Mouse (Mus musculus): Measurements from ENCODE around the gene Tuba1b. TPM values are rescaled to one million over a fixed set of nuclear protein-coding genes. Genes with fewer than 3 reads are reported as not detected.

The Tuba1b gene
- 132 to 163 TPM (median 139 TPM) in 4 replicates for total RNA-seq (2023)

DNA sequence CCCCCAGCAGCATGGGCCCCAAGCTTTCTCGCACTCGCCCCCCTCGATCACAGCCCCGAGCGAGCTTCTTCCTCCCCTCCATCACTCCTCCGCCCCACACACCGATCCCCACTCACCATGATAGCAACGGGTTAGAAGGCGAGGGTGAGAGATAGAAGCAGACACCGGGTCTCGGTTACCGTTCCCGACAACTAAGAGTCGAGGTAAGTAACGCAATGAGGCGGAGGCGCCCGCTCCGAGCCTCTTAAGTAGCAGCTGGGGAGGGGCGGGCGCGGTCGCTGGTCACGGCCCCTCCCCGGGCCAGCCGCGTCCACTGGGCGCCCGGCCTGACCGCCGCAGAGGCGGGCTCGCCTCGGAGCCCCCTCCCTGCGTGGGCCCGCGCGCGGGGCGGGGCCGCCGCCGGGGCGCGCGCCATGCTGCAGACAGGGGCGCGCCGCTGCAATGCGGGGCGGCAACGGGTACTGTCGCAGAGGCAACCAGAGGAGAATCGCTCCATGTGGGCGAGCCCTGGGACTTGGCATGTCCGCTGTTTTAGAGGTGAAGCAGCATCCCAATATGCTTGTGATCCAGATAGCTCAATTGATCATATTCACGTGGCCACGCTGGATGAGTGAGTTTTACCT is at the start of gene Tuba1b:
Gene Tuba1b, minus strand, starts transcription at position 349 of the 623 bp plus-strand sequence.

GRCm38 (mm10) chr15:98953401-98954356 is 19.3 kb upstream of the Tuba1b start, which contains the start of the genes Gm49450 and Tuba1a:
Gene Gm49450 (minus strand): TSS chr15:98953551.
Gene Tuba1a (minus strand): TSS chr15:98953703.

DNA sequence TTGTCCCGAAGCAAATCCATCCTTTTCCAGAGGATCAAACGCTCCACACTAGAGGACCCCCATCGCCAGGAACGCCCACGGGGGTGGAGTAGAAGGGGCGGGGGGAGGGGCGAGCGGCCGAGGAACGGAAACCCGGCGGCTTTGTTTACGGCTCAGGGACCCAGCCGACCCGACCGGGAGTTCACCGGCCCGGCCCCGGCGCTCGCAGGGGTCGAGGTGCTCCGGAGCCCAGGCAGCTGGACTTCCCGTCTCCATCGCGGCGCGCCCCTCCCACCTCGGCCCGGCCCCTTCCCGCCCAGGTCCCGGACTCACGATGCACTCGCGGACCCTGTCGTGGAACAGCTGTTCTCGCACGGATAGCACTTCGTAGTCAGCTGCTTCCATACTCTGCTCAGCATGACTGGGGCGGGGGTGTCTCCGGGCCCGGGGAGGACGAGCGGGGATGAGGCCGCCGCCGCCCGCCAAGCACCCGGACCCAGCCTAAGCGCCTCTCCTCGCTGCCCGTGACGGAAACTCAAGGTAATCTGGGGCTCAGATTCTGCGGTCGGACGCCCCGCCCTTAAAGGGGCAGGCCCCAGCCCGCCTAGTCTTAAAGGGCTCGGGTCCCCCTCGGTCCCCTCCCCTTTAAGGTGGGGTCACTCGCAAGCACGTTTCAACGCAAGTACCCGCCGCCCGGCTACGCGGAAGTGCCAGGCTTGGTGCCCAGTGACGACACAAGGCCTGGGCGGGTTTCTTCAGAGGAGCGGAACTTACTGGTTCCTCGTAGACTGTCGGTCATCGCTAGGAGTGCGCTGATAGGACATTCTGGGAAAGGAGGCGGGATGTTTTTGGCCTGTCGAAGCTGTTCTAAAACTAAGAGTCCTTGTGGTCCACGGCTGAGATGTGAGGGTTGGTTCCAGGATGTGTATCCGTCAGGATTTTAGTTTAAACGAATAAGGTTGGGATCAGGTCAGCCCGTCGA is 16.5 kb downstream of the Tuba1b start, which contains the start of gene Lmbr1l:
Gene Lmbr1l, minus strand, starts transcription at position 694 of the 961 bp plus-strand sequence.

GRCm38 (mm10) chr15:98897928-98898800 is 36.2 kb downstream of the Tuba1b start, which contains the start of gene Dhh:
Gene Dhh (minus strand): TSS chr15:98898540.

DNA sequence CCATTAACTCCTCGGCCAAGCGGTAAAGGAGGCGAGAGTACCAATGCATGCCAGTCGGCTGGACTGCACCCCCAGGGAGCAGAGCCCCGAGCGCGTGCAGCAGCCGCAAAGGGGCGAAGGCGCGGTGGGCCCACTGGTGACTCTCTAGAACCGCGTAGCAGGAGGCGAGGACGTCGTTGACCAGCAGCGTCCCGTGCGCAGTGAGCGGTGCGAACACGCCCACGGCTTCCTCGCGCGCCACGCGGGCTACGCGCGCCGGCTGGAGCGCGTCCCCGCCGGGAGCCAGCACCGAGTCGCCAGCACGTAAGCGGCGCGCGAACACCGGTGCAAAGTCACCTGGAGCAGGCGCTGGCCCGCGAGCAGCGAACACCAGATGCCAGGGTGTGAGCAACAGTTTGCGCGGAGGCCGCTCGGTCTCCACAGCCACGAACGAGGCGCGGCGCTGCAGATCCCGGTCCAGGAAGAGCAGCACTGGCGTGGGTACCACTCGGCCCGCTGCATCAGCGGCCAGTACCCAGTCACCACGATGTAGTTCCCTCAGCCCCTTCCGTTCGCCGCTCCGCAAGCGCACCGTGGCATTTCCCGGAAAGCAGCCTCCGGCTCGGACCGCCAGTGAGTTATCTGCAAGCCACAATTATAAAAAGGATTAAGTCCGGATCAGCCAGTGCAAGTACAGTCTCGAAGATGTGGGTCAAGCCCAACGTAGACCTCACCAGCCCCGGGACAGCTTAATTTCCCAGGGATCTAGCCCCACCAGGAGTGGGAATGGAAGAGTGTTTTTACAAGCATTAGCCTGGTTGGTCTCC is 40.2 kb downstream of the Tuba1b start, which contains the start of gene Rhebl1:
Gene Rhebl1, minus strand, starts transcription at position 601 of the 806 bp plus-strand sequence.

Other genes with a start within 250 kb of the Tuba1b start
- not detected in 4 replicates for gene Ccdc65, start 226.4 kb downstream of the Tuba1b start, total RNA-seq (2023)
- 11.9 to 19.8 TPM (median 16.6 TPM) in 4 replicates for gene Fkbp11, start 206.4 kb downstream of the Tuba1b start, total RNA-seq (2023)
- 73.5 to 82.7 TPM (median 76.8 TPM) in 4 replicates for gene Arf3, start 171.4 kb downstream of the Tuba1b start, total RNA-seq (2023)
- gene Wnt10b, start 156.4 kb downstream of the Tuba1b start, total RNA-seq (2023) = 1.2 to 1.7 TPM (median 1.2 TPM) in 4 replicates
- gene Wnt1, start 144.7 kb downstream of the Tuba1b start, total RNA-seq (2023) = not detected in 4 replicates
- 0.30 to 0.75 TPM (median 0.51 TPM) in 4 replicates for gene Ddn, start 125.1 kb downstream of the Tuba1b start, total RNA-seq (2023)
- gene Prkag1, start 103.0 kb downstream of the Tuba1b start, total RNA-seq (2023) = 76.4 to 85.2 TPM (median 81.4 TPM) in 4 replicates
- gene Kmt2d, start 63.4 kb downstream of the Tuba1b start, total RNA-seq (2023) = 186 to 196 TPM (median 194 TPM) in 4 replicates
- gene Rhebl1, start 40.0 kb downstream of the Tuba1b start, total RNA-seq (2023) = 14.3 to 22.0 TPM (median 18.0 TPM) in 4 replicates
- not detected in 4 replicates for gene Dhh, start 36.0 kb downstream of the Tuba1b start, total RNA-seq (2023)
- 238 to 253 TPM (median 250 TPM) in 4 replicates for gene Lmbr1l, start 16.3 kb downstream of the Tuba1b start, total RNA-seq (2023)
- gene Gm49450, start 19.0 kb upstream of the Tuba1b start, total RNA-seq (2023) = not detected in 4 replicates
- gene Tuba1a, start 19.1 kb upstream of the Tuba1b start, total RNA-seq (2023) = 142 to 160 TPM (median 148 TPM) in 4 replicates
- 75.1 to 81.7 TPM (median 78.6 TPM) in 4 replicates for gene Tuba1c, start 95.3 kb upstream of the Tuba1b start, total RNA-seq (2023)
- gene Prph, start 120.6 kb upstream of the Tuba1b start, total RNA-seq (2023) = not detected in 4 replicates
- gene Troap, start 140.0 kb upstream of the Tuba1b start, total RNA-seq (2023) = 0.39 to 3.2 TPM (median 0.72 TPM) in 3 of 4 replicates, not detected in the other
- gene C1ql4, start 153.3 kb upstream of the Tuba1b start, total RNA-seq (2023) = not detected in 4 replicates
- gene Dnajc22, start 158.6 kb upstream of the Tuba1b start, total RNA-seq (2023) = not detected in 4 replicates
- not detected in 4 replicates for gene Spats2, start 191.4 kb upstream of the Tuba1b start, total RNA-seq (2023)

Measured in B cell, adult 62 days (primary cell).